Mouse (Mus musculus) C2C12 (cell line): Measurements from ENCODE around the gene Glipr2.
A peak's percentile ranks its signal among the peaks of the same experiment; 100 is the strongest.

Experiments used
- CEBPB ChIP-seq: IDR thresholded peaks from one replicate; pipeline ENCODE4 v1.6.1; 2011; ENCODE audit warnings: low read depth, mild to moderate bottlenecking, control low read depth, moderate library complexity
- CTCF ChIP-seq: IDR thresholded peaks from one replicate; pipeline ENCODE4 v1.5.1; 2011; ENCODE audit not compliant: control insufficient read depth, insufficient read depth, insufficient read length
- FOSL1 ChIP-seq: IDR thresholded peaks from one replicate; pipeline ENCODE4 v1.8.0; 2011; ENCODE audit warnings: mild to moderate bottlenecking, low read length; ENCODE audit not compliant: poor library complexity, insufficient read depth, severe bottlenecking
- MAX ChIP-seq: IDR thresholded peaks from one replicate; pipeline ENCODE4 v1.6.1; 2011; ENCODE audit warnings: mild to moderate bottlenecking, control low read depth
- MYOD1 ChIP-seq: IDR thresholded peaks from one replicate; pipeline ENCODE4 v1.6.1; 2011; ENCODE audit warnings: low read depth; ENCODE audit not compliant: control insufficient read depth, insufficient read length
- MYOG ChIP-seq: IDR thresholded peaks from one replicate; pipeline ENCODE4 v1.6.1; 2011; ENCODE audit not compliant: control insufficient read depth, insufficient read length; ENCODE audit errors: extremely low read depth
- USF1 ChIP-seq: IDR thresholded peaks from one replicate; pipeline ENCODE4 v1.6.1; 2011; ENCODE audit warnings: low read depth, mild to moderate bottlenecking, control low read depth, moderate library complexity

DNA sequence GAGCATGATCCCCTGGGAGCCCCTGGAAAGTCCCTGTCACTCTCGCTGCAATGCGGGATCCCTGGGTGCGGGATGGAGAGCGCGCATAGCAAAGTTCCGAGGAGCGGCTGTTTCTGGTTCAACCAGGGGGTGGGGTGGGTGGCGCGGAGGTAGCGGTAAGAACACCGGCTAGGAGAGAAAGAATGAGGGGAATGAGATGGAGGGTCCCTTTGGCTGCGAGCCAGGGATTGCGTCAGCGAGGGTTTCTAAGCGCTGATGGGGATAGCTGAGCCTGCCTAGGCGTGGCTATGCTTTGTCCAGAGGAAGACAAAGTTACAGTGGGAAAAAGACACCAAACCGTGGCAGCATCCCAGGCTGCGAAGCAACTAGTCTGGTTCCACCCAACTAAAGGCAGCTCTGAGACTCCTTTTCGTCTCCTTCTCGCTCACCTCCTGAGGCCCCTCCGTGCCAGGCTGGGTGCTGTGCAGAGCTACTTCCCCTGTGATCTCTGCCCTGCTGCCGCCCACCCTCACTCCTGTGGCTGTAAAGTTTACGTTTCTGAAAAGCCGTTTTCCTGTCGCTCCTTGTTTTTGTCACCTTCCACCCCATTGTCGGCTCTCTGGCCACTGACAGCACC is 753 bp downstream of the Glipr2 start:
- TF ChIP-seq CTCF, result no peak
- TF ChIP-seq MAX, result no peak
- TF ChIP-seq USF1, result no peak
- no peak for TF ChIP-seq FOSL1
- TF ChIP-seq CEBPB, result peak; percentile 78
- no peak for TF ChIP-seq MYOG
- no peak for TF ChIP-seq MYOD1
